Mouse (Mus musculus): ENCODE results near the gene Lypd1. TPM values are rescaled to one million over a fixed set of nuclear protein-coding genes. Genes with fewer than 3 reads are reported as not detected.

Lypd1 gene
- total RNA-seq, 2 experiments from 2014 or later: 0.34 to 0.68 TPM

Other genes starting within 250 kb of the Lypd1 start
- under 1 TPM; 0.44 to 0.53 TPM for gene Gpr39, start 236.1 kb downstream of the Lypd1 start, total RNA-seq (2021)

Measured in heart, postnatal 25 days (tissue).